Mouse (Mus musculus) spleen, embryonic (tissue): ENCODE results near the gene Exoc6b.

Source experiments
- CTCF ChIA-PET: fragments of 350-600 bp; sonication (Branson Sonifier 250); formaldehyde crosslinking; loops from one replicate; lab custom pipeline; 2022; lab: Charles Lee

Exoc6b gene

DNA sequence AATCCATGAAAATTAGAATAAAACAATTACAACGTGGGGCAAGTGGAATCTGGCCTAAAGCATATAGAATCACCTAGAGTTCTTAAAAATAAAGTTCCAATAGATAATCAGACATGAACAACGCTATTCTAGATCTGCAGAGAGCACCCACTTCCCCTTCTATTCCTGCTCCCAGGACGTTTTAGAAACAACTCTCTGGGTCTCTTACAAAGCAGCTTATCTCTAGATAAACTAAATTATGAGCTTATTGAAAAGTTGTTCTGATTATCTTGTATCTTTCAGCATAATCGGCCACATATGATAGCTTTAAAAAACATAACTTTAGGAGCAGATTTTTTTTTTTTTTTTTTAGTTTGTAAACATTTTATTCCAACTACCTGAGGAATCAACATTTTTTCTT, 185.6 kb downstream of the Exoc6b start:
- CTCF ChIA-PET, result no interaction called here

DNA sequence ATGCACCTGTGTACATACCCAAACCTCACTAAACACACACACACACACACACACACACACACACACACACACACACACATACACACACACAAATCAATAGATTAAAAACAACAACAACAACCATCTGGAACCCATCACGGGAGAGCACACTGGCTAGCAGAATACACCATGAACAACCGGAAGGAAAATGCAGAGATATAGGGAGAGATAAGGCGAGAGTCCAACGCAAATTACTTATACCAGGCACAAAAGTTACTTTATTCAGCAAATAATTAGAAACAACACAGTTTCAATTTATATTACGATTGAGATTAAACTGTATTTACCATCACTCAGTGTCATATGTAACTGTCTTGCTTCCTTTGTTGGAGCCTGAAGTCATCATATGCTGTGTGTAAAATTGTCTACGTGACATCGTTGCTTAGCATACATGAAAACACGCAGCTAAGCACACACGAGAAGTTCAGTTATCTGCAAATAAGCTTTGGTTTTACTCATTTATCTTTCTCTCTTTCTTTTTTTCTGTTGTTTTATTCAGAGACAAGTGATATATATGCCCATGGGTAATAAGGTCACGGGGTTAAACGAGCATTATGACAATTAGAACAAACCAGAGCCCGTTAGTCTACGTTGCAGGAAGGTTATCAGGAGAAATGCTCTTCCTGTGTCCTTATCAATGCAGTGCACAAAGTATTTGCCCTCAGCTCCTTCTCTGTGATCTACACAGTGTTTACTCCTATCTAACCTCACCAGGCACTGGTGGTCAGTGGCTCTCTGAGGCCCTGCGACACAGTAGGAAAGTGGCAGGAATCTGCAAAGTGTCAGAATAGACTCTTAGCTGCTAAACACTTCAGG, 186.4 kb downstream of the Exoc6b start:
- CTCF ChIA-PET, result no interaction called here

DNA sequence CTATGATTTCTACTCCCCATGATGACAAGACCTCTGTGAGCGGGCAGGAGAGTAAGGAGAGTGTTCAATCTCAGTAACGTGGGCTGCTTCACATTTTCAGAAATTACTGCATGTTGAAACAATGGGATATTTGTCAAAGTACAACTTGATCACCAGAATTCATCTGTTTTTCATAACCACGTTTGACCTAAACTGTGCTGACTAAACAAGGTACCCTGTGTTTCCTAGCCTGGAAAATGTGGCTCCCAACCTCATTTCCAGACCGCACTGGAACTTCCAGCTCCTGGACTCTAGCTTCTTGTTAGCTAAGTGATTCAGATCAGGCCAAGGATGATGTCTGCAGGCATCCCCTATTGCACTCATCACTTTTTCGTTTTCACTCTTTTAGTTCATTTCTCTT, 193.4 kb downstream of the Exoc6b start:
- CTCF ChIA-PET, result no interaction called here

DNA sequence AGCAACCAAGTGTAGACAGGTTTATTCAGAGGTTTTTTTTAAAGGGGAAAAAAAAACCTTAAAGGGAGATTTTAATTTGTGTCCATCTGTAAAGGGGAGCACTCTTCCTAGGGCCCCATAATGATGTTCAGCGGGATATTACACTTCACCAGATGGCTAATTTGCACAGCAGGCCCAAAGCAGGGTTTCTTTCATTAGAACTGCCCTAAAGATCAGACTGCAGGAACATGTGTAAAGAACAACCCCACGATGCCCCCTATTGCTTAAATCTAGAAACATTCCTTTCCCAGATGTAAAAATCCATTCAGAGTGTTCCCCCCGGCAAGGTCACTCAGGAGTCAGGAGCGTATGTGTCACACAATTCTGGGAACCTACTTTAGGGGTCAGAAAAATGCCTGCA, 202.2 kb downstream of the Exoc6b start:
- CTCF ChIA-PET, result no interaction called here

DNA sequence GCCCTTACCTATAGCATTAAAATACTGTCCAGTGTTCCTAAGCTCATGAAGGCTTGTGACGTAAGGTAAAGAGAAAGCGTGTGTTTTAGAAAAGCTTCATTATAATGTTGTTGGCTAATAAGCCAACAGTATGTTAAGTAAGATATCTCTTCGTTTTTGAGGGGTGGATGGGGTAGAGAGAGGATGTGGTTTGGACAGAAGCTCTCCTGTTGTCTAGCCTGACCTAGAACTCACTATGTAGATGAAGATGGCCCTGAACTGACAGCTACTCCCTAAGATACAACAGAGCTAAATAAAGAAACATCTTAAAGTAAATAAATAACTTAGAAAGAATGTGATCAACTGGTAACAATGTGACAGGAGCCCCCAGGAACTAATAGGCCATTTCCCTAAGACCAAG, 204.7 kb downstream of the Exoc6b start:
- CTCF ChIA-PET, result no interaction called here

DNA sequence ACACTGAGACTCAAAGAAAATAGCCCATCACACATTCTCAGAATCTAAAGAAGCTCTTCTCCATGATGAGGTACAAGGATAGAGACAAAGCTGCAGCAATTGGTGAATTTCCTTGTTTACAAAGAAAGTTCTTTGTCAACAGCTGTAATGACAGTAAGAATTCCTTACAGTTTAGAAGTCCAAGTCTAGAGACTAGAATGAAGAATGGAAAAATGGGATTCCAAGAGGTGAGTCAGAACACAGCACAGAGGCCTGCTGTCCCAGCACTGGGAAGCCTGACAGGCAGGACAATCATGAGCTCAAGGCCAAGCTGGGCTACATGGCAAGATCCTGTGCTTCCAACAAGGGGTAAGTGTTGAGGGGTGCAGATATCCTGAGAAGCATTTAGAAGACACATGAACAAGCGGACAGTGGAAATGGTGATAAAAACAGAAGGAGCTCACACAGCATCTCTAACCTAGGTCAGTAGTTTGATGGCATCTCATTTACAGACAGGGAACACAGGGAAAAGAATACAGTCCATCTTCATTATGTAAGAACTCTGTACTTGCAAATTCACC, 205.4 kb downstream of the Exoc6b start:
- CTCF ChIA-PET, result no interaction called here

DNA sequence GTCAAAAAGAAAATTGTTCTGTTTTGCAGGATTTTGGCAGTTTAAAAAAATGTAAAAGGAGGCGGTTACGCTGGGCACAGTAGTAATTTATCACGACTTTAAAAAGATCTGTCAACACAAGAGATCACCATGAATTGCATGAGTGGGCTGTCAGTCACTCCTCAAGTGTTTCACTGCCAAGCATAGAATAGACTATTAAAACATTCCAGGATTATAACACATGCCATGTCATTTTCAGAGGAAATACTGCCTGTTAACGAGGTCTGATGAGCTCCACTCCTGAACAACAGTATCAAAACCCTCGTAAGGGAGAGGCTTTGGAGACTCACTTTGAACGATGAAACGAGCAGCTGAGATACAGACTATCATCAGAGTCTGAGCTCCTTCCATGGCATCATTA, 223.6 kb downstream of the Exoc6b start:
- CTCF ChIA-PET, result no interaction called here

DNA sequence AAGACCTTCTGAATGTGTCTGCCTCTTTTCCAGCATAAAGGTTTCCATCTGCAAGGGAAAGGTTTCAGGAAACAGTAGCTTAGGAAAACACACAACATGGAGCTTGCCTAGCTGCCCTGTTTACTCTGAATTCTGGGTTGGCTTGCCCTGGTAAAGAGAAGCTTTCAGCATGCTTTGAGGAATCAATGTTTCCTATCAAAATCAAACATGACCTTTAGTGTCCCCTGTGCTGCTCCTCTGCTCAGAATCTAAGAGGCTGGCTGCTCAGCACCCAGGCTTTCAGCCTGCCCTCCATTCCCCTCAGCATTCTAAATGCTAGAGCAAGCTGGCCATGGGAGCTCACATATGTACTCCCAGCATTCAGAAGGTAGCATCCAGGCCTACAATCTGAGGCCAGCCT, 228.2 kb downstream of the Exoc6b start:
- CTCF ChIA-PET, result no interaction called here

DNA sequence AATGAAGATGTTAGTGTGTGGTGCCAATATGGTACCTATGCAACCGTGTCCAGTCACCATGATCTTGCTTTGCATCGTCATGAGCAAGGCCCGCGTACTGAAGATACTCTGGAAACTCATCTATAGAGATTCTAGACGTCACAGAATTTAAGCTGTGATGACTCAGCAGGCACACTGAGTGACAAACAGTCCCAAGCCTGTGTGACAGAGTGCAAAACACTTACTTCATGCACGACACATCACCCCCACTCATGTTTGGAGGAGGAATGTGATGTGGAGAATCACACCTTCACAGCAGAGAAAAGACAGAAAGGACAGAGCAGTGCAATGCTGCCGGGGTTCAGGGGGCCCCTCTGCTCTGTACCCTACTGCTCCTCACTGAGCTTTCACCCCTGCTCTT, 261.8 kb downstream of the Exoc6b start:
- CTCF ChIA-PET, result no interaction called here

DNA sequence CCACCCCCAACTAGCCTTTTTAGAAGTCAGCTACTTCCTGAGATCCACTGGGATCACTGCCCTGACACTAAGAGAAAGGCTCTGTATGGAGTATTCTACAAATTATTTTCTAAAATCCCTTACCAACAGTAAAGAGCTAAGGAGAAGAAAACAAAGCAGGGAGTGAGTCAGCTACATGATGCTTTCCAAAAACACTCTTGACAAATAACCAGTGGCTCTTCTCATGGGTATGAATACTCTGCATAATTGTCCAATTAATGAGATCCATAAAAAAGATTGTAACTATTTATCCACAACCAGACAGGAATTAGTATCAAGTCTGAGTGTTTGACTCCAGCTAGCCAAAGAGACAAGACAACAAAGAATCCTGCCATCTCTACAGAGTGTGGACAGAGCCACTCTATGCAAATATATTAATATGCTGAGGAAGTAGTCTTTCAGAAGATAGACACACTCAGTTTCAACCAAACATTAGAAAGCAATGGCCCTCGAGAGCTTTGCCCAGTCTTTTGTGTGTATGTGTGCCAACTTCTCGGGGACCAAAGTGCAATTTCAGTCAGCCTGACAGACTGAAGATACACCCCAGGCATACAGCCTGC, 263.1 kb downstream of the Exoc6b start:
- CTCF ChIA-PET, result no interaction called here

DNA sequence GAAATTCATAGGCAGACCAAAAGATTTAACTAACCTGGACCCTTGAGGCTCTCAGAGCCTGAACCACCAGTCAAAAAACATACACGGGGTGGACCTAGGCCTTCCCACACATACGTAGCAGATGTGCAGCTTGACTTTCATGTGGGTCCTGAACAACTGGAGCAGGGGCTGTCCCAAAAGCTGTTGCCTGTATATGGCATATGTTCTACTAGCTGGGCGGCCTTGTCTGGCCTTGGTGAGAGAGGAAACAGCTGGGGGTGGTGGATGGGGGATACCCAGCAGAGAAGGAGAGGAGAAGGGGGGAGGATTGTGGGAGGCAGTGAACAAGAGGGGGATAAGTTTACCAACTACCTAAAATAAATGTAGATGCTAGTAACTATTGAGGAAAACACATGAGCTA, 270.6 kb downstream of the Exoc6b start:
- CTCF ChIA-PET, result no interaction called here

DNA sequence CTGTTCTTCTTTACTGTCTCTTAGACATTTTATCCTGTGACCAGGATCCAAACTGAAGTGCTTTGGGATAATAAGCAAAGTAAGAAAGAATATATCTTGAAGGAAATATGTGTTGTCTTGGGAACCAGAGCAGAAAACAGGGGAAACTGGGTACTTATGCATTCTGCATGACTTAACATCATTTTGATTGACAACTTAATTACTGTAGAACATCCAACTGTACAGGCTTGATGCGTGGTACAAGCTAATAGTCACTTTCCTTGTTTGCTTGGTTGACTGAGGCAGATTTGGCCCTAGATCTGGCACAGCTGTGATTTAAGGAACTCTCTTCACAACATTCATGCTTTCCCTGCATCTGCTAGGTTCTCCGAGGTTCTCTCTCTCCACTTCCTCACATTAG, 285.3 kb downstream of the Exoc6b start:
- CTCF ChIA-PET, result interaction anchor here (0.6 kb wide), 1 partner anchor 316 kb away, joined by 3 read pairs; no protein-coding TSS in a partner anchor

DNA sequence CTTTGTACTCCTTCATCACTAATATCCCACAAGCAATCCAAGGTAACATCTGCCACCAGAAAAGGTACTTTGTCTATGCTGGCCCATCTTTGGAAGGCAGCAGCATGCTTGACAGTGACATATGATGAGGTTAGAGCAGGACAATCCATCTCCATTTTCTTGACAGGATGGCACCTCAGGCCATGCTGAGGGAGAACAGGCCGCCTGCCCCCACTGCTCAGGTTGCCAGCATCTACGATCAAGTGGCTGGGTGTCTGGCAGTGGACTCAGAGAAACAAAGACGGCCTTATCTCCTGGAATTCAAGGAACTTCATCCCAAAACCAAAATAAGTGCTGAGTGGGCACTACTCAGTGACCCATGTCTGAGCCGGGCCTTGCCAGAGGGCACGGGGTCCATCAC, 289.3 kb downstream of the Exoc6b start:
- CTCF ChIA-PET, result no interaction called here

DNA sequence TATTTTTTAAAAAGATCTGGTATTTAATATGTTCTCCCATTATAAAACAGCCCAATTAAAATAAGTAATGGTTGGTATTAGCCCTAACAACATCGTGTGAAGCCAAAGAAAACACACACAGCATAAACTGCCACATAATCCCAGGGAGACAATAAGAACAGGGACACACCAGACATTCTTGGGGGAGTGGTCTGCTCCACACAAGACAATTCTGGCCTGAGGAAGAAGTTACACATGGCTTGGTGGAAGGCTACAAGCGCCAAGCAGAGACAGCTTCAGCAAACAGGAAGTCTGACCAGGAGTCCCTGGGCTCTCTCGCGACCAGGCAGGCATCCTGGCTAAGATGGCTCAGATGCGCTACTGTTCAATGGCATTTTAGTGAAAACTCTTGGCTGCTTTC, 290.3 kb downstream of the Exoc6b start:
- CTCF ChIA-PET, result no interaction called here

DNA sequence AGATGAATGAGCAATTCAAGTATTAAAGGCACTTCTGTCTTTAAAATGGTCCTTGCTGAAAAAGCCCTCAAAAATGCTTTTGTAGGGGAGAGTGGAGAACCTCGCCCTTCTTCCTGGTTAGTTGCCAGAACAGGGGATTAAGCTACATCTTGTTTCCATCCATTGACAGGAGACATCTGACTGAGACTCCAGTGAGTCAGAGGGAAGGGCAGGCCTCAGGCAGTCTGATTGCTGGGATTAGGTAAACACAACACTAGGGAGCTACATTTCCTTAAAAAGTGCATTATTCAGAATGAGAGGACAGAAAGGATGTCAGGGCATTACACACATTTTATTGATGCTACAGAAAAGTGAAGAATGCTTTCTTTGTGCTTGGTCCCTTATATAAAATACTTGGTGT, 293.4 kb downstream of the Exoc6b start:
- CTCF ChIA-PET, result no interaction called here

DNA sequence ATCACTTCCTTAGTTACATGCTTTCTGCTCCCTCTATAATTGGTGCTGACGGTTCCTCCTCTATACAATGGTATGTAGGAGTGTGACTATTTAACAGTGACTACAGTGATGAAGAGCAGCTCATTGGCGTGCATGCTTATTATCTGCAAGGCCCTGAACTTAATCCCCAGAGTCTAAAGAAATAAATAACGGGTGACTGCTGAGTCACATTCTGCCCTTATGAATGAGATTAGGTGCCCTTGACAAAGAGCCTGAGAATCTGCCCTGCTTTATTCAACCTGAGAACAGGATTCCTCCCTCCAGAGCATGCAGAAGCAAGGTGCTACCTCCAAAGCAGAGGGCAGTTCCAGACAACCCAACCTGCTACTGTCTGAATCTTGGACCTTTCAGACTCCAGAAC, 314.0 kb downstream of the Exoc6b start:
- CTCF ChIA-PET, result no interaction called here

DNA sequence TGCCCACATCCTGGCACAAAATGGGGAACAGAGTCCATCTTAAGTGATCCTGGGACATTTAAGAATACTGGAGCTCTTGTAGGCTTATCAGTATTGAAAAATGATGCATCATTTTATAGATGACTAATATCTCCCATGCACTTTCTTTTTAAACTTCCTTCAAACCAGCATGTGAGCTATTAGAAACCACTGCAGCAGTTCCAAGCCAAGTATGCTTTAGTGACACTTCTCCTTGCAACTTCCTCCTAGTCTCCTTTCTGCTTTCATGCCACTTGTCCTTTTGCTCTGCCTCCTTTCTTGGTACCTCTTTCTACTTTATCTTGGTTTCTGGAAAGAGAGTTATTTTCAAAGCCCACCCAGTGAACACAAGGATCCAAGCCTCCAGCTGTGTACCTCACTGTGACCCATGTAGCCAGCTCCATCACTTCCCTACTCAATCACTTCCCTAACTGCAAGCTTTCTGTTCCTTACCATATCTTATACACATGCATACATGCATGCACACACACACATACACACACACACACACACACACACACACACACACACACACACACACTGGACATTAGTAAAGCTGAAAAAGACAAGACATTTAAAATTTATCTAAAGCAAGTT, 316.4 kb downstream of the Exoc6b start:
- CTCF ChIA-PET, result interaction anchor here (0.6 kb wide), 1 partner anchor 380 kb away, joined by 3 read pairs; no protein-coding TSS in a partner anchor

DNA sequence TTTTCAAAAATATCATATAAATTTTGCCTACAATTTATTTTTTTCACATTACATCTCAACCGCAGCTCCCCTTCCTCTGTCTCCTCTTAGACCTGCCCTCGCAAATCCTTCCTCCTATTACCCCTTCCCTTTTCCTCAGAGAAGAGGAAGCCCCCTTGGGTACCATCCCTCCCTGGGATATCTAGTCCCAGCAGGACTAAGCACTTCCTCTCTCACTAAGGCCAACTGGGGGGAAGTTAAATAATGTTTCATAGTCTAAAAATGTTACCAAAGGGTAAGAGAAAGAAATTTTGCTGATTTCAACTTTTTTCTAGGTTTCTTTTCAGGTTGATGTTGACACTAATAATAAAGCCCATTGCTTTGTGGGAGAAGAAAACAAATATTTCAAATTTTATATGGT, 317.9 kb downstream of the Exoc6b start:
- CTCF ChIA-PET, result no interaction called here

DNA sequence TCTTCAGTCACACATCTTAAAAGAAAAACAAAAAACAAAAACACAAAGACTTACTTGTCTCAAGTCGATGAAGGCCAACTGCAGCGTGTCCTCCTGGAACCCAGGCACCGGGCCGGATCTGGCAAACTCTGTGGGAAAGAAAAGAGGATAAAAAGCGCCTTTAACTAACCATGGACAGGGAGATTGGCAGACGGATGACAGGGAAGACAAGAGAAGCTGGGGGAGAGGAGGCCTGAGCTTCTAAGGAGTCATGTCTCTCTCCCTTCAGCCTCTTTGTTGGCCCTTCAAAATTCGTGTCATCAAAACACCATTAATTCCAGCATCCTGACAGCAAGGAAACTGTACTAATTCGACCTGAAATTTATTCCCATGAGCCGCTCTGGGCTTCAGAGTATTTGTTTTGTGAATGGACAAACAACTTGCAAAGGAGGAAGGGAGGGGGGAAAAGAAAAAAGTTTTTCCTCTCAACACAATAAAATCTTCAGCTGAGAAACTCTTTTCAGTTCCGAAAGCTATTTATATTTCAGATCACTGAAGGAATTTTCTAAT, 322.4 kb downstream of the Exoc6b start:
- CTCF ChIA-PET, result no interaction called here

DNA sequence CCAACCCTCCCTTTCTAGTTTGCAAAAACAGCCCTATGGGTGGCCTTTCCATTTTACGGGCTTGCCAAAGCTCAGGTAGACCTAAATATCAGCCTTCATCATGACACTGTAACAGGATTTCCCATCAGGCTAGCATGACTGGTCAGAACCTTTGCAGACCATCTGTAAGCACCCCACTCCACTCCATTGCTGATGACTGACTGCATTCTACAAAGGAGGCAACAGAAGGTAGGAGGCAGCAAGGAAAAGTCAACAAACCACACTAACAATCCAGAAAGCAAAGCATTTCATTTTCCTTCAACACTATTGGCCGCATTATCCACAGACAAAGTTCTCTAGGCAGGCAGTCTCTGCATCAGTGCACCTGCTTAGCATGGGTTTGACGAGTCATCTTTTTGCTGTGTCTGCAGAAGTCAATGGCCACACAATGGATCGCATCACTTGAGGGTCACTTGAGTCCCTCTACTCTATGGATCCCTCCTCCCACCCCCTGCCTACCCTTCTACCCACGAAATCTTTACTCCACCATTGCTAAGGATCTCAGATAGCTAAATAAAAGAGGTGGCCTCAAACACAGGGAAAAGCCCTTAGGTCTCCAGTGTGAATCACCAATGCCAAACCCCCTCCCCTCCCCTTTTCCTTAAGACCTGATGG, 323.0 kb downstream of the Exoc6b start:
- CTCF ChIA-PET, result no interaction called here

DNA sequence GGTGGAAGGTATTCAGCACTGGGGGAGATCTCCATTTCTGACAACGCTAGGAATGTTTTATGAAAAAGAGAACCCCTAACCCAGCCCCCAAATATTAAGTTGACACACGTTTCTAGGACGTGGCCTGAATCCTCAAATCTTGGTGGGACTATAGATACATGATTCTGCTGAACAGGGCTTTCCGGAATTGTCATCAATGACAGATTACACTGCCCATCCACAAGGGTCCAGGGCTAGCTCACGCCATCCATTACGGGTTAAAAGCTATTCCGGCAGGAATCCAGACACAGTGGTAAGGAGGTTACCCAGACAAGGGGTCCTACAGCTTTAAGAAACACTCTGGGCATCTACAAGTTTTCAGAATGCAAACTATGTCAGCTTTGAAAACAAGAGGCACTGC, 323.7 kb downstream of the Exoc6b start:
- CTCF ChIA-PET, result no interaction called here

DNA sequence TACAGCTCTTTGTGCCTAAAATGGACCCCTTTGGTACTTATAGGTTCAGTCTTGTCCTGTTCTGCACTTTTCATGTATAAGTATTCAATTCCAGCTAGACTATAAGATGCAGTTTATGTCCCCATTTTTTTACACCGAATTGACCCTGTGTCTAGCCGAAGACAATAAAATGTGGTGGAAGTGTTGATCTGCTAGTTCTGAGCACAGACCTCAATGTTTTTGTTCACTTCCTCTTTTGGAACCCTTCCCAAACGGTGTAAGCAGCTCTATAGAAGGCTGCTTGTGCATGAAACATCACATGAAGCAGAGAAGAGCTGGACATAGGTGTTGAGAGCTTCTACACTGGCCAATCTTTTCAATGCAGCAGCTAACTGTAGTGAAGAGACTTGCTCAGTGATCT, 327.1 kb downstream of the Exoc6b start:
- CTCF ChIA-PET, result no interaction called here
